Mouse (Mus musculus): Measurements from ENCODE around the gene Olfr611. TPM values are rescaled to one million over a fixed set of nuclear protein-coding genes. Genes with fewer than 3 reads are reported as not detected.
"Not testable (repeated sequence)": the region's sequence is repeated elsewhere in the genome, so short reads cannot be mapped to it uniquely, and the experiment has no call there.

The Olfr611 gene
- polyA plus RNA-seq (2015; fragmentation: Nextera tagmentation; extraction: Ambion mirVana) = not detected in 2 replicates

DNA sequence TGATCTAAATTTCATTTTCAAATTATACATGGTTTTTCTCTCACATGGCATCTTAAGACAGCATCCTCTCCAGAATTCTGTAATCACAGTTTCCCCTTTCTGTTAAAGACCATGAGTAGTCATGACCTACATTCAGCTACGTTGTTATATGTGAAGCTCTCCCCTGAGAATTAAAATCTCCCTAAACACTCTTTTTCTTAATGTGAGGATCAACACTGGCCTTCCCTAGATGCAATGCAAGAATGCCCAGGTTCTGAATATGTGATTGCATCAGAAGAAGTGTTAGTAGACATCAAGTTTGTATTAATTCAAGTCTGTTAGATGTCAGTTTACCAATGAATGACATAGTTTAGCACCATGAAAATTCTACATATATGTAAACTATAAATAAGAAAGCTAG lies at the start of gene Olfr611:
Gene Olfr611, minus strand, starts transcription at position 101 of the 400 bp plus-strand sequence.
- not testable (repeated sequence) for H3K27ac ChIP-seq; H3K4me1 ChIP-seq (replicated peaks); H3K4me3 ChIP-seq; H3K9ac ChIP-seq; H3K36me3 ChIP-seq; ATAC-seq (ENCODE audit: low FRiP score); H3K4me2 ChIP-seq; H3K9me3 ChIP-seq; H3K27me3 ChIP-seq
- 71% methylated on average over 1 of the region's 1 CpGs for WGBS

DNA sequence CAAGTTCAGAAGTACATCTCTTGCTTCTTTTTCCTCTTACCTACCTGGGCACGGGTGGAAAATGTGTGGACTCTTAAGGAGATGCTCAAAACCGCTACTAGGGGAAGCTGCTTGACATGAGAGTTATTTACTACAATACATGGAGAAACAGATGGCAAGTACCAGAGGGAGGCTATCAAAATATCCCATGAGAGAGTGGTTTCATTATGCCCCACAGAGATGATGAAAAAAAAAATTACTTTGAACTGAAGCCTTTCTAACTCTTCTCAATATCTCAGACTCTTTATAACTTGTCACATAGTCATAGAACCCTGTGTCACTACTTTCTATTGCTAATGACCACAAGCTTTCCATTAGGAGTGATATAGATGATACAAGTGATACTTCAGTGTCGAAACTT lies 48.4 kb upstream of the Olfr611 start, which contains the start of gene Olfr616:
Gene Olfr616, minus strand, starts transcription at position 101 of the 400 bp plus-strand sequence.
- no peaks in the 10 kb centered on the region for H3K36me3 ChIP-seq
- no peak within 1 kb of the TSS for H3K4me2 ChIP-seq
- no peaks in the 10 kb centered on the region for H3K4me1 ChIP-seq (replicated peaks)
- no peak within 1 kb of the TSS for H3K4me3 ChIP-seq
- no peaks in the 10 kb centered on the region for H3K27me3 ChIP-seq
- ATAC-seq (ENCODE audit: low FRiP score) = no peak
- 83% methylated on average over 3 of the region's 3 CpGs for WGBS
- H3K9me3 ChIP-seq = no peaks in the 10 kb centered on the region
- H3K27ac ChIP-seq = no peak within 1 kb of the TSS
- H3K9ac ChIP-seq = no peak within 1 kb of the TSS

DNA sequence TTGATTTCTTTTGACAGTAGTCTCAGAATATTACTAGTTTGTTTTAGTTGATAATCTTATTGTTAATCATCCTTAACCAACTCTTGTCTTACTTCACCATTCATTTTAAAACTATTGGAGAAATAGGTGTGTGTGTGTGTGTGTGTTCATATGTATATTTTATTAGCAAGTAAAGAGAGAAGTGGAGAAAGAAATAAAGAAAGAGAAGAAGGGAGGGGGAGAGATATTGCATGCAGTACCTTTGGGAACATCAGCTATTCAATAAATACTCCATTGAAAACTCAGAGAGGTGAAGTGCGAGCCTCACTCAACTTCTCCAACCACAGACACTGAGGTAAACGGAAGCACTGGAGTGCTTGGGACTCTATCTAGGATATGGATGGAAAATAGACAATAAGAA lies 35.1 kb upstream of the Olfr611 start, which contains the start of gene Olfr615:
Gene Olfr615, plus strand, starts transcription at position 301 of the 400 bp plus-strand sequence.
- H3K9ac ChIP-seq = no peak within 1 kb of the TSS
- H3K4me2 ChIP-seq = no peak within 1 kb of the TSS
- ATAC-seq (ENCODE audit: low FRiP score) = no peak
- no peaks in the 10 kb centered on the region for H3K4me1 ChIP-seq (replicated peaks)
- no peaks in the 10 kb centered on the region for H3K9me3 ChIP-seq
- 89% methylated on average over 2 of the region's 2 CpGs for WGBS
- H3K4me3 ChIP-seq = no peak within 1 kb of the TSS
- no peak within 1 kb of the TSS for H3K27ac ChIP-seq
- H3K36me3 ChIP-seq = no peaks in the 10 kb centered on the region
- no peaks in the 10 kb centered on the region for H3K27me3 ChIP-seq

DNA sequence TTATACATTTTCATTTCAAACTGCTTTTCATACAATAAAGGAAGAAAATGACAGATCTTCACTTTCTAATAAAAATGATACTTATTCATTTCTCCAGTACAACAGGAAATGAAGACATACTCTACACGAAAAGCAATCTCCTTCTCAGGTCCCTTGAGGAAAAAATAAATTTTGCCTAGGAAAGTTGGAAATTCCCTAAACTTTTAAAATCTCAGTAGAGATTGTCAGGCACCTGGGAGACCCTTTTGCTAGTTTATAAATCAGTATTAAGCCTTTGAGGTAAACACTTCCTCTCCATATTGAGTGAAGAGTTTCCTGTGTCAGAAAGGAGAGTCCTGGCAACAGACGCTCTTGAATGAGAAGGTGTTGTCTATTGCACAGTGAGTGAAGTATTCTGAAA lies 27.1 kb upstream of the Olfr611 start, which contains the start of gene Olfr613:
Gene Olfr613, plus strand, starts transcription at position 301 of the 400 bp plus-strand sequence.
- no peaks in the 10 kb centered on the region for H3K36me3 ChIP-seq
- H3K4me2 ChIP-seq = no peak within 1 kb of the TSS
- ATAC-seq (ENCODE audit: low FRiP score) = no peak
- no peak within 1 kb of the TSS for H3K9ac ChIP-seq
- WGBS = 79% methylated on average over 2 of the region's 2 CpGs
- H3K4me3 ChIP-seq = no peak within 1 kb of the TSS
- no peaks in the 10 kb centered on the region for H3K9me3 ChIP-seq
- no peaks in the 10 kb centered on the region for H3K27me3 ChIP-seq
- no peak within 1 kb of the TSS for H3K27ac ChIP-seq
- H3K4me1 ChIP-seq (replicated peaks) = no peaks in the 10 kb centered on the region

DNA sequence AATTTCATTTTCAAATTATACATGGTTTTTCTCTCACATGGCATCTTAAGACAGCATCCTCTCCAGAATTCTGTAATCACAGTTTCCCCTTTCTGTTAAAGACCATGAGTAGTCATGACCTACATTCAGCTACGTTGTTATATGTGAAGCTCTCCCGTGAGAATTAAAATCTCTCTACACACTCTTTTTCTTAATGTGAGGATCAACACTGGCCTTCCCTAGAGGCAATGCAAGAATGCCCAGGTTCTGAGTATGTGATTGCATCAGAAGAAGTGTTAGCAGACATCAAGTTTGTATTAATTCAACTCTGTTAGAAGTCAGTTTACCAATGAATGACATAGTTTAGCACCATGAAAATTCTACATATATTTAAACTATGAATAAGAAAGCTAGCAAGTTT lies 22.0 kb upstream of the Olfr611 start, which contains the start of gene Olfr612:
Gene Olfr612, minus strand, starts transcription at position 101 of the 400 bp plus-strand sequence.
- not testable (repeated sequence) for H3K36me3 ChIP-seq; H3K4me3 ChIP-seq; H3K9ac ChIP-seq; ATAC-seq (ENCODE audit: low FRiP score); H3K9me3 ChIP-seq; H3K27me3 ChIP-seq; H3K4me2 ChIP-seq; H3K27ac ChIP-seq; H3K4me1 ChIP-seq (replicated peaks)
- WGBS = 90% methylated on average over 2 of the region's 2 CpGs

DNA sequence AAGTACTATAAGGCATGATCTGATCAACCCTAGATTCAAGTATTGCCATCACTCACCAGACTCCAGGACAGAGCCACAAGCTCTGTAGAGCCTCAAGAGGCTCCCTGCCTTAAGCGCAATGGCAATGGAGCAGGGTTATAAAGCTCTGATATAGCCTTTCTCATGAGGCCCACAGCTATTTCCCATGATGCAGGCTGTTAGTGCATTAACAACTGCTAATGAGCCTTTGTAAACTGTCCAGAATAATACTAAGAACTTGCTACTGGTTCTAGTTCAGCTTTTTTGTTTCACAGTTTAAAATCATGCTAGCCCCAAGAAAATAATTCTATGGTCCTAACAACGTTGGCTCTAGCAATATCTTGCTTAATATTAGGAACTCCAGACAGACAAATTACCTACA lies 8.6 kb downstream of the Olfr611 start, which contains the start of gene Olfr610:
Gene Olfr610, minus strand, starts transcription at position 101 of the 400 bp plus-strand sequence.
- Histone ChIP-seq H3K27ac (no peak within 1 kb of the TSS), H3K4me3 (no peak within 1 kb of the TSS), H3K36me3 (no peaks in the 10 kb centered on the region), H3K27me3 (no peaks in the 10 kb centered on the region), H3K9me3 (no peaks in the 10 kb centered on the region), H3K9ac (no peak within 1 kb of the TSS), H3K4me1 (replicated peaks) (no peaks in the 10 kb centered on the region), H3K4me2 (no peak within 1 kb of the TSS)
- 87% methylated on average over 2 of the region's 2 CpGs for WGBS
- ATAC-seq (ENCODE audit: low FRiP score) = no peak

DNA sequence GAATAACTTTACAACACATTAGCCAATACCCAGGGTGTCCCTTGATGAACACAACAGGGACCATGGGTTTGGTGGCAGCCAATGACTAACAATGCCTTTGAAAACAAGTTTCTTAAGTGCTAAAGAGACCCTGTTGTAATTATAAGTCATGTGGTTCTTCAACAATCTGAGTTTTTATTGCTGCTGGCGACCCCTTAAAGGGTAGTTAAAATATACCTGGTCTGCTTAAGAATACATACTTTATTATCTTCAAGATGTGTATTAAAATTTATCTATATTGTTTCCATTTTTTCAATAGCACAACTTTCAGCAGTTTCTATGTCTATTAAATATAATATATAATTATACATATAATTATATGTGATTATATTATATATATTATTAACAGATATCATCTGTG lies 22.7 kb downstream of the Olfr611 start, which contains the start of gene Olfr609:
Gene Olfr609, minus strand, starts transcription at position 101 of the 400 bp plus-strand sequence.
- no peaks in the 10 kb centered on the region for H3K4me1 ChIP-seq (replicated peaks)
- WGBS = 71% methylated on average over 1 of the region's 1 CpGs
- H3K9ac ChIP-seq = no peak within 1 kb of the TSS
- H3K4me2 ChIP-seq = no peak within 1 kb of the TSS
- H3K27ac ChIP-seq = no peak within 1 kb of the TSS
- H3K27me3 ChIP-seq = no peaks in the 10 kb centered on the region
- H3K36me3 ChIP-seq = no peaks in the 10 kb centered on the region
- no peak within 1 kb of the TSS for H3K4me3 ChIP-seq
- H3K9me3 ChIP-seq = no peaks in the 10 kb centered on the region
- ATAC-seq (ENCODE audit: low FRiP score) = no peak

DNA sequence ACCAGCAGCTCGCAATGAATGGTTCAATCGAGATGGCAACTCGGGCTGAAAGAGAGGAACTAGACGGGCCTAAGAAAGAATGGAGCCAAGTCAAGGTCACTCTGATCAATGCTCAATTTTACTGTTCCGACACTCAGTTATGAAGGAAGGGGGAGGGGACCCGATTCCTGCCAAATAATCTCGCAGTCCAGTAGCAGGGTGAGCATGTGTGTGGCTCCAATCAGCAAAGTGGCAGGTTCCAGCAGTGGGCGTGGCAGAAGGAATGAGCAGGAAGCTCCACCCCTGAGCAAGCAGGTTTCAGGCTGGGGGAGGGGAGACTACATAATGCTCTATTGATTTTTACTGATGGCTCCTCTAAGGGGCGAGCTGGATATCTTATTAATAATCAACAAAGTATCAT lies 43.5 kb downstream of the Olfr611 start:
- not testable (repeated sequence) for H3K4me2 ChIP-seq; H3K27me3 ChIP-seq; H3K4me3 ChIP-seq; H3K36me3 ChIP-seq; H3K9me3 ChIP-seq; H3K4me1 ChIP-seq (replicated peaks); H3K9ac ChIP-seq; H3K27ac ChIP-seq
- whole genome bisulfite sequencing = 89% methylated on average over 9 of the region's 9 CpGs
- ATAC-seq (ENCODE audit: low FRiP score) = 0 out of 2 replicates have a peak, but pooled peaks have one; percentile 36

DNA sequence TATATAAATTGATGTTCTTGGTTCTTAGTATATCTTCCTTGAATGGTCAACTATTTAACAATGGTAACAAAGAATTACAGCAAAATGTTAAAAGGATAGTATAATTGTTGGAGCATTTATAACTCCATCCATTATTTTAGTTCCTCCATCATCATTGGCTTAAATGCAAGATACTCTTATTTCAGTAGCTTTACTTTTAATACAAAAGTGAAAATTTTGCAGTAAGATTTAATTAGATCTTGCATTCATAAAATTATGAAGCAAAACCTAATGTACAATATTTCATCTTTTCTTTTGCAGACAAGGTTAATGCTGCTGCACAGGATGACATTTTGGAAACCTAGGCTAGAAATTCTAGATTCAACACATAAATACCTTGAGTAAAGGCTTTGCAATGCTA lies 51.1 kb downstream of the Olfr611 start, which contains the start of gene Olfr608:
Gene Olfr608, plus strand, starts transcription at position 301 of the 400 bp plus-strand sequence.
- Histone ChIP-seq H3K9ac (no peak within 1 kb of the TSS), H3K4me2 (no peak within 1 kb of the TSS), H3K36me3 (no peaks in the 10 kb centered on the region), H3K9me3 (no peaks in the 10 kb centered on the region), H3K4me3 (no peak within 1 kb of the TSS), H3K27me3 (no peaks in the 10 kb centered on the region), H3K4me1 (replicated peaks) (no peaks in the 10 kb centered on the region), H3K27ac (no peak within 1 kb of the TSS)
- no peak for ATAC-seq (ENCODE audit: low FRiP score)

Other genes with a start within 250 kb of the Olfr611 start
- gene Olfr596, start 215.2 kb downstream of the Olfr611 start, polyA plus RNA-seq (2015; fragmentation: Nextera tagmentation; extraction: Ambion mirVana) = not detected in 2 replicates
- not detected in 2 replicates for gene Olfr597, start 204.5 kb downstream of the Olfr611 start, polyA plus RNA-seq (2015; fragmentation: Nextera tagmentation; extraction: Ambion mirVana)
- gene Olfr598, start 197.3 kb downstream of the Olfr611 start, polyA plus RNA-seq (2015; fragmentation: Nextera tagmentation; extraction: Ambion mirVana) = not detected in 2 replicates
- gene Olfr599, start 184.9 kb downstream of the Olfr611 start, polyA plus RNA-seq (2015; fragmentation: Nextera tagmentation; extraction: Ambion mirVana) = not detected in 2 replicates
- gene Olfr600, start 171.2 kb downstream of the Olfr611 start, polyA plus RNA-seq (2015; fragmentation: Nextera tagmentation; extraction: Ambion mirVana) = not detected in 2 replicates
- gene Olfr601, start 158.2 kb downstream of the Olfr611 start, polyA plus RNA-seq (2015; fragmentation: Nextera tagmentation; extraction: Ambion mirVana) = not detected in 2 replicates
- gene Olfr603, start 134.7 kb downstream of the Olfr611 start, polyA plus RNA-seq (2015; fragmentation: Nextera tagmentation; extraction: Ambion mirVana) = not detected in 2 replicates
- not detected in 2 replicates for gene Usp17lc, start 105.8 kb downstream of the Olfr611 start, polyA plus RNA-seq (2015; fragmentation: Nextera tagmentation; extraction: Ambion mirVana)
- not detected in 2 replicates for gene Olfr605, start 75.4 kb downstream of the Olfr611 start, polyA plus RNA-seq (2015; fragmentation: Nextera tagmentation; extraction: Ambion mirVana)
- not detected in 2 replicates for gene Olfr606, start 71.8 kb downstream of the Olfr611 start, polyA plus RNA-seq (2015; fragmentation: Nextera tagmentation; extraction: Ambion mirVana)
- not detected in 2 replicates for gene Olfr607, start 56.7 kb downstream of the Olfr611 start, polyA plus RNA-seq (2015; fragmentation: Nextera tagmentation; extraction: Ambion mirVana)
- gene Olfr608, start 51.0 kb downstream of the Olfr611 start, polyA plus RNA-seq (2015; fragmentation: Nextera tagmentation; extraction: Ambion mirVana) = not detected in 2 replicates
- gene Olfr609, start 22.8 kb downstream of the Olfr611 start, polyA plus RNA-seq (2015; fragmentation: Nextera tagmentation; extraction: Ambion mirVana) = not detected in 2 replicates
- not detected in 2 replicates for gene Olfr610, start 8.7 kb downstream of the Olfr611 start, polyA plus RNA-seq (2015; fragmentation: Nextera tagmentation; extraction: Ambion mirVana)
- gene Olfr612, start 21.9 kb upstream of the Olfr611 start, polyA plus RNA-seq (2015; fragmentation: Nextera tagmentation; extraction: Ambion mirVana) = not detected in 2 replicates
- gene Olfr613, start 27.2 kb upstream of the Olfr611 start, polyA plus RNA-seq (2015; fragmentation: Nextera tagmentation; extraction: Ambion mirVana) = not detected in 2 replicates
- gene Olfr615, start 35.2 kb upstream of the Olfr611 start, polyA plus RNA-seq (2015; fragmentation: Nextera tagmentation; extraction: Ambion mirVana) = not detected in 2 replicates
- not detected in 2 replicates for gene Olfr616, start 48.3 kb upstream of the Olfr611 start, polyA plus RNA-seq (2015; fragmentation: Nextera tagmentation; extraction: Ambion mirVana)
- gene Olfr617, start 52.2 kb upstream of the Olfr611 start, polyA plus RNA-seq (2015; fragmentation: Nextera tagmentation; extraction: Ambion mirVana) = not detected in 2 replicates
- 0.21 TPM in 1 of 2 replicates, not detected in the other for gene Olfr618, start 69.3 kb upstream of the Olfr611 start, polyA plus RNA-seq (2015; fragmentation: Nextera tagmentation; extraction: Ambion mirVana)
- not detected in 2 replicates for gene Olfr619, start 79.7 kb upstream of the Olfr611 start, polyA plus RNA-seq (2015; fragmentation: Nextera tagmentation; extraction: Ambion mirVana)
- gene Olfr620, start 91.7 kb upstream of the Olfr611 start, polyA plus RNA-seq (2015; fragmentation: Nextera tagmentation; extraction: Ambion mirVana) = not detected in 2 replicates
- not detected in 2 replicates for gene Olfr622, start 121.9 kb upstream of the Olfr611 start, polyA plus RNA-seq (2015; fragmentation: Nextera tagmentation; extraction: Ambion mirVana)
- not detected in 2 replicates for gene Olfr623, start 142.9 kb upstream of the Olfr611 start, polyA plus RNA-seq (2015; fragmentation: Nextera tagmentation; extraction: Ambion mirVana)
- gene Olfr624, start 150.3 kb upstream of the Olfr611 start, polyA plus RNA-seq (2015; fragmentation: Nextera tagmentation; extraction: Ambion mirVana) = 0.03 TPM in 1 of 2 replicates, not detected in the other
- gene Olfr625-ps1, start 161.9 kb upstream of the Olfr611 start, polyA plus RNA-seq (2015; fragmentation: Nextera tagmentation; extraction: Ambion mirVana) = not detected in 2 replicates
- gene Olfr243, start 193.8 kb upstream of the Olfr611 start, polyA plus RNA-seq (2015; fragmentation: Nextera tagmentation; extraction: Ambion mirVana) = not detected in 2 replicates
- not detected in 2 replicates for gene Olfr628, start 209.5 kb upstream of the Olfr611 start, polyA plus RNA-seq (2015; fragmentation: Nextera tagmentation; extraction: Ambion mirVana)
- not detected in 2 replicates for gene Olfr629, start 224.1 kb upstream of the Olfr611 start, polyA plus RNA-seq (2015; fragmentation: Nextera tagmentation; extraction: Ambion mirVana)
- gene Olfr630, start 236.5 kb upstream of the Olfr611 start, polyA plus RNA-seq (2015; fragmentation: Nextera tagmentation; extraction: Ambion mirVana) = not detected in 2 replicates